Mouse (Mus musculus) ES-Bruce4 (cell line): ENCODE results near the gene Sec24b. TPM values are rescaled to one million over a fixed set of nuclear protein-coding genes. Genes with fewer than 3 reads are reported as not detected.

Experiments
- H3K27ac ChIP-seq: 2 replicates; pipeline ENCODE4 v1.5.1; 2012; ENCODE audit warnings: low read length, inconsistent platforms; ENCODE audit not compliant: insufficient read depth
- H3K27me3 ChIP-seq: 2 replicates; pipeline ENCODE4 v1.6.1; 2012; ENCODE audit warnings: mild to moderate bottlenecking, low read length, inconsistent platforms; ENCODE audit not compliant: control insufficient read depth, poor library complexity, insufficient read depth, severe bottlenecking
- H3K36me3 ChIP-seq: 2 replicates; pipeline ENCODE4 v1.6.1; 2012; ENCODE audit warnings: inconsistent platforms, mild to moderate bottlenecking, low read length, moderate library complexity; ENCODE audit not compliant: control insufficient read depth, poor library complexity, insufficient read depth, severe bottlenecking
- H3K4me1 ChIP-seq: one replicate; pipeline ENCODE4 v1.8.1; 2011; ENCODE audit warnings: low read length; ENCODE audit not compliant: control insufficient read depth, insufficient read depth
- H3K4me3 ChIP-seq: 2 replicates; pipeline ENCODE4 v1.5.1; 2011; ENCODE audit warnings: low read depth, mild to moderate bottlenecking, low read length
- H3K9ac ChIP-seq: 2 replicates; pipeline ENCODE4 v1.6.1; 2012; ENCODE audit warnings: low read depth, mild to moderate bottlenecking, inconsistent platforms; ENCODE audit not compliant: poor library complexity, severe bottlenecking
- H3K9me3 ChIP-seq: replicated peaks from 2 replicates; pipeline ENCODE4 v1.6.1; 2012; ENCODE audit warnings: mild to moderate bottlenecking, low read length, inconsistent platforms; ENCODE audit not compliant: control insufficient read depth, poor library complexity, insufficient read depth, severe bottlenecking
- CTCF ChIP-seq: IDR thresholded peaks from one replicate; pipeline ENCODE4 v1.8.1; 2011; ENCODE audit warnings: low read depth, low read length
- EP300 ChIP-seq: IDR thresholded peaks from 2 replicates; pipeline ENCODE4 v1.6.1; 2011; ENCODE audit warnings: low read depth, low read length; ENCODE audit not compliant: insufficient read depth
- POLR2A ChIP-seq: IDR thresholded peaks from one replicate; pipeline ENCODE4 v1.8.1; 2011; ENCODE audit warnings: low read length; ENCODE audit not compliant: insufficient read depth
- polyA plus RNA-seq: library from polyadenylated mRNA; stranded (reverse); fragments of >200 nt; gene quantifications from 2 replicates; pipeline ENCODE4 v1.2.4, GENCODE M21; 2011; ENCODE audit warnings: low read depth; ENCODE audit not compliant: missing spikeins, insufficient read depth, insufficient read length

Gene Sec24b
- polyA plus RNA-seq, 1 experiment = 72.3 TPM

DNA sequence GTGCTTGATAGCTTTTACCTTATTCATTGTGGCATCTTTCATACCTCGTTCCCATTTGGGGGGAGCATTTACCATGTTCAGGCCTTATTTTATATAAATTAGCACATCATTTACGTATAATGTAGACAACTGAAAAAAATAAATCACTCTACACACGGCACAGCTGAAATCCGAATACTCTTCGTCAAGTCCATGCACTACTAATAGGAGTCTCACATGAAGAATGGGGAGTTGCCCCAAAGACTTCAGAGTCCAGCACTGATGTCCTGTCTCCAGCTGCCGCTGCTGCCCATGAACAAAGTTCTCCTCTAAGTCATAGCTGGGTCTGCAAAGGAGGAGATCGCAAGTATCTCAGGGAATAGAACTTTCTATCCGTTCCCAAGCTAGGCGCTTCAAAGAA, 15.9 kb upstream of the Sec24b start:
- Histone ChIP-seq H3K4me1 (no peaks in the 10 kb centered on the region), H3K9me3 (peaks cover 12% of the 10 kb centered on the region; the same call in 1 of the 2 replicates), H3K27ac (no peak overlapping the region), H3K4me3 (no peak overlapping the region), H3K27me3 (no peaks in the 10 kb centered on the region), H3K9ac (no peak overlapping the region), H3K36me3 (no peaks in the 10 kb centered on the region)
- TF ChIP-seq POLR2A = no peak
- TF ChIP-seq CTCF = no peak

DNA sequence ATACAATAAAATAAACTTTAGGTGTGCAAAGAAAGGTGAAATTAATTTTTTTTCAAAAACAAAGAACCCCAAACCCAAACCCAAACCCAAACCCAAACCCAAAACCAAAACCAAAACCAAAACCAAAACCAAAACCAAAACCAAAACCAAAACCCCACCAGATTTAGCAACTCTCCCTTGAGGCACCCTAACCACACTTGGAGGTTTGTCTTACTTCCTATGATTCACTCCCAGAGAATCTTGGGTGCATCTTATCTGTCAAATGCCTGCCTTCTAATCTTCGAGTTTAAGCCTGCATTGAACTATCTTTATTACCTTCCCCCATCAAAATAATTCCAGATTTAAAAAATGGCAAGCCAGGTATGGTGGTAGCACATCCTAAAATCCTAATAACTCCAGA, 14.4 kb upstream of the Sec24b start:
- no peaks in the 10 kb centered on the region for H3K4me1 ChIP-seq

DNA sequence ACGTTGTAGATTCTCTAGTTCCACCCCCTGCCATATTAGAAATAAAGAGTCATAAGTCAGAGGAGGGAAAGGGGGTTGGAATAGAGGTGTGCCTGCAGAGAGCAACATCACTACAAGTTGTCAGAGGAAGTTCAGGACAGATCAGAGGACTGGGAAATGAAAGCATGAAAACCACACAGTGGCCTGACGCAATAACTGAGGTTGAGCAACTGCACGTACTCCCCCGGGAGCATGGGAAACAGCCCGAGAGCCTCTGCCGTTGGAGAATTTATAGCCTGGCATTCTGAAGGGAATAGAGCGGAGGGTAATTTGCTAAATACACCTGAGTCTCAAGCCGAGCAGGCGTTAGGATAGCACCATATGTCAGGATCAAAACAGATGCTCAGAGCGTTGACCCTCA, 11.7 kb upstream of the Sec24b start:
- Histone ChIP-seq H3K9me3 (peaks cover 12% of the 10 kb centered on the region; the same call in 1 of the 2 replicates), H3K4me3 (no peak overlapping the region), H3K27me3 (no peaks in the 10 kb centered on the region), H3K36me3 (no peaks in the 10 kb centered on the region), H3K9ac (no peak overlapping the region), H3K4me1 (no peaks in the 10 kb centered on the region), H3K27ac (no peak overlapping the region)
- TF ChIP-seq CTCF (no peak), POLR2A (no peak), EP300 (no peak)

More for the DNA sequence above, 14.4 kb upstream of the Sec24b start:
- H3K36me3 ChIP-seq = no peaks in the 10 kb centered on the region
- no peak overlapping the region for H3K27ac ChIP-seq
- H3K27me3 ChIP-seq = no peaks in the 10 kb centered on the region
- no peak overlapping the region for H3K4me3 ChIP-seq
- TF ChIP-seq EP300 = no peak
- TF ChIP-seq CTCF = no peak
- no peak for TF ChIP-seq POLR2A
- H3K9ac ChIP-seq = no peak overlapping the region
- H3K9me3 ChIP-seq = peaks cover 12% of the 10 kb centered on the region; the same call in 1 of the 2 replicates

DNA sequence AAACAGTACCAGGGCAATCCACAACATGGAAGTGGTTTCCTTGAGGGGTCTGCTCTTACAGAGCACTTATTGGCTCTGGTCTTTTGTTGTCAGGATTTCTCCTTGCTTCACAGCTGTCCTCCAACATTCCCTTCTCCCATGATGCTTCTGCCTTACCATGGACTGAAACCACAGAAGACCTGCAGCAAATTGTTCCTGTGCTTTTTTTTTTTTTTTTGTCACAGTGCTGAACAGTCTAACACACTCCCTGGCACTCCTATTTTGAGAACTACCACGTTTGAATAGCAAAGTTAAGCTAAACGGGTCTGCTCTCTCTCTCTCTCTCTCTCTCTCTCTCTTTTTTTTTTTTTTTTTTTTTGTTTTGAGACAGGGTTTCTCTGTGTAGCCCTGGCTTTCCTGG, 10.6 kb upstream of the Sec24b start:
- Histone ChIP-seq H3K27ac (no peak overlapping the region), H3K4me1 (no peaks in the 10 kb centered on the region), H3K9ac (no peak overlapping the region), H3K4me3 (no peak overlapping the region), H3K9me3 (peaks cover 12% of the 10 kb centered on the region; the same call in 1 of the 2 replicates), H3K27me3 (no peaks in the 10 kb centered on the region), H3K36me3 (no peaks in the 10 kb centered on the region)
- TF ChIP-seq EP300 (no peak), POLR2A (no peak), CTCF (no peak)

DNA sequence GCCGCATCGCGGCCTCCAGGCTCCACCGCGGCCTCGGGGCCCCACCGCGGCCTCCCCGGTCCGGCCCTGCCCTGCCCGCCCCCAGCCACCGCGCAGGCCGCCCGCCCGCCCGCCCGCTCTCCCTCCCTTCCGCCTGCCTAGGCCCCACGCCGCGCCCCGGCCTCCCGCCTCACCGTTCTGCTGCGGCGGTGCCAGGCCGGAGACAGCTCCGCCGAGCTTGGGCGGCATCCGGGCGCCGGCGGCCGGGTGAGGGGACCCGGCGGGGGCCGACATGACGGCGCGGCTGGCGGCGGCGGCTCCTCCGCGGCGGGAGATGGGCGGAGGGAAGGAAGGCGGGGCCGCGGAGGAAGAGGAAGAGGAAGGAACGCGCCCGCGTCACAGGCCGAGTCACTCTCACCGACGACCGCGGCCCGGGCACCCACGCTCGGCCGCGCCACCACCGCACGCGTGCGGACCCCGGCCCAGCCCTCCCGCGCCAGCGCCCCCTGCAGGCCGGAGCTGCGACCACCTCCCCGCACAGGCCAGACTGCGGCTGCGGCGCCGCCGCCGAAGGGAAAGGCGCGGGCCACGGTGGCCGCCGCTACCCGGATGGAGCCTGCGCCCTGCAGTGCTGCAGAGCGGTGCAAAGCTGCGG, 840 bp downstream of the Sec24b start:
- no peaks in the 10 kb centered on the region for H3K9me3 ChIP-seq
- H3K4me3 ChIP-seq = peak overlapping the region; percentile 94
- peak overlapping the region; percentile 99 for H3K9ac ChIP-seq
- H3K4me1 ChIP-seq = peaks cover 2% of the 10 kb centered on the region
- no peaks in the 10 kb centered on the region for H3K36me3 ChIP-seq
- no peak overlapping the region for H3K27ac ChIP-seq
- TF ChIP-seq CTCF (peak; percentile 43), EP300 (0 out of 2 replicates have a peak, but pooled peaks have one; percentile 4), POLR2A (no peak)
- H3K27me3 ChIP-seq = no peaks in the 10 kb centered on the region; the same call in 1 of the 2 replicates

DNA sequence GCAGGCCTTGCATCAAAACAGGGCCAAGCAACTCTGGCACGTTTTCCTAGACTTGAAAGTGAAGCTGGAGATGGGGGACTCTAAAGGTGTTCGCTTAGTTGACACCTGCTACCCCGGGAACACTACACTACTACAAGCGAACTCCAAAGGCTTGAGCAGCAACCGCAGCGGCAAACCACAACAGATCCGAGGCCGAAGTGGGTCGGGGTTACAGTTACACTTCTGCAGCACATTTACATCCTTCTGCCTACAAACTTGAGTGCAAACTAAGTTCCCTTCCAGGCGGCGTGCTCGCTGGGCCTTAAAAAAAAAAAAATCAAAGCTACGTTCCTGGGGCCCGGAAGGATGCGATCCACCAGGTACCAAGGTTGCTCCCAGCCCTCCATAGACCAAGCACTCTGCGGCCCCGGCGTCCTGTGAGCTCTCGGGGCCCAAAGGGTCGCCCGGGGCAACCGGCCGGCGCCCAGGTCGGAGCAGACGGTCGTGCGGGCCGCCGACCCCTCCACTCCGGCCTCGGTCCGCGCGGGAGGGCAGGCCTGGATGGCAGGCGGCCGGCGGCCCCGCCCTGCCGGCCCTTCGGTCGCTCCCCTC, 1.5 kb downstream of the Sec24b start:
- no peak for TF ChIP-seq POLR2A
- no peaks in the 10 kb centered on the region for H3K36me3 ChIP-seq
- H3K9me3 ChIP-seq = no peaks in the 10 kb centered on the region
- no peaks in the 10 kb centered on the region; the same call in 1 of the 2 replicates for H3K27me3 ChIP-seq
- H3K4me1 ChIP-seq = peaks cover 2% of the 10 kb centered on the region
- H3K9ac ChIP-seq = peak overlapping the region; percentile 99
- peak overlapping the region; percentile 94 for H3K4me3 ChIP-seq
- H3K27ac ChIP-seq = no peak overlapping the region
